Mouse (Mus musculus): ENCODE measurements around the gene Ring1. TPM values are rescaled to one million over a fixed set of nuclear protein-coding genes. Genes with fewer than 3 reads are reported as not detected.
"Not testable (repeated sequence)": the region's sequence is repeated elsewhere in the genome, so short reads cannot be mapped to it uniquely, and the experiment has no call there.

Ring1 gene
- polyA plus RNA-seq, 1 experiment from 2014 or later: 24.4 TPM

DNA sequence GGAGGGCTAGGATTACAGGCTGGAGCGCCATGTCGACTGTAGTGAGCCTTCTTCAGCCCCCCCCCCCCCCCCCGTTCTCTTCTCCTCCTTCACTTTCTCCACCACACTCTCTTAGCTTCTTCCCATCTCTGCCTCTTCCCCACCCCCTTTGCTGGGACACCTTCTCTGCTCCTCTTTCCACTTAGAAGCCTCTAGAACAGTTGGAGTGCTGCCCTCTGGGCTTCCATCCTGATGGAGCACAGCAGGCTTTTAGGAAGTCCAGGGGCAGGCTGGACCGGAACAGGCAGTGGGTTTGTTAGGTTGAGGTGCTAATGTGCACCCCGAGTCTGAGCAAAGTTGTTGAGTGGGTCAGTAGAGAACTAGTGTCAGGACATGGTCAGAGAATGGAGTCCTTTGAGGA lies 14.3 kb downstream of the Ring1 start:
- no peaks in the 10 kb centered on the region for H3K9me3 ChIP-seq (replicated peaks)
- ATAC-seq (ENCODE audit: low FRiP score): no peak
- 81% methylated on average over 3 of the region's 5 CpGs for WGBS

DNA sequence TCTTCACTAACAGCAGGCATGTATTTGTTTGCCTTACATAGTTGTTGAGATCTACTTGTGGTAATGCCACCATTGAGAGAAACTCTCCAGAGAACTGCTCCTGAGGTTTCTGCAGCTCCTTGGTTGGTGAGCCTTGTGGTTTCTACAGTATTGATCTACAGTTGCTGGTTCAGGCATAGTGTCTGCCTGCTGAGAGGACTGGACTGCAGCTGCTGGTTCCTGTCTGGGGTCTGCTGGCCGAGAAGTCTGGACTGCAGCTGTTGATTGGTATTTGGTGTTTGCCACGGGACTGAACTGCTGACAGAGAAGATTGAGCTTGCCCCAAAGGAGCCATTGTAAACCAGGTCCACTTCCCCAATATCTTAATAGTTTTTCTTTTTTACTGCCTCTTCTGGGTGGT lies 17.9 kb downstream of the Ring1 start:
- H3K27ac ChIP-seq (replicated peaks): no peak overlapping the region
- ATAC-seq (ENCODE audit: low FRiP score): no peak
- H3K9ac ChIP-seq (replicated peaks): no peak overlapping the region
- WGBS: 64% methylated on average over 2 of the region's 2 CpGs
- no peaks in the 10 kb centered on the region for H3K4me1 ChIP-seq
- H3K36me3 ChIP-seq: no peaks in the 10 kb centered on the region
- H3K4me3 ChIP-seq (replicated peaks): no peak overlapping the region
- H3K4me2 ChIP-seq: no peak overlapping the region
- H3K9me3 ChIP-seq (replicated peaks): no peaks in the 10 kb centered on the region
- H3K27me3 ChIP-seq (replicated peaks): peaks cover 8% of the 10 kb centered on the region; the same call in 1 of the 2 replicates

More for the DNA sequence above, 14.3 kb downstream of the Ring1 start:
- Histone ChIP-seq H3K4me1 (no peaks in the 10 kb centered on the region), H3K4me3 (replicated peaks) (no peak overlapping the region), H3K36me3 (0 out of 2 replicates have a peak, but pooled peaks cover 2% of the 10 kb centered on the region), H3K27me3 (replicated peaks) (no peaks in the 10 kb centered on the region), H3K9ac (replicated peaks) (no peak overlapping the region), H3K27ac (replicated peaks) (no peak overlapping the region), H3K4me2 (no peak overlapping the region)

DNA sequence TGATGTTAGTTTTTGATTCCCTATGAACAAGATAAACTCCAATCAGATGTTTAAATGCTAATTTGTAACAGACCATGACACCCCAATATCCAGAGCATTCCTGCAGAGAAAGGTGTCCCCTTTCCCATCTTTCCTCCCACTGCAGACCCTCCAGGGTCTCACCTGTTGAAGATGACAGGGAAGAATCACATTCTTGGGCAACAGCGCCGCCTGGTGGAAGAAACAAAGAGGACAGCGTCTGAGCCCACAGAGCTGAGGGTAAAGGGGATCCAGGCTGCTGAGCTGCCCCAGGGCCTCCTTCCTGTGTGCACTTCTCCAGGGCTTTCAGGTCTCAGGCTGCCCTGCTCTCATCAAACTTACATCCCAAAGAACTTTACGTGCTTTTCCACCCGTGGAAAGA lies 21.1 kb downstream of the Ring1 start:
- Histone ChIP-seq H3K4me1 (peaks cover 14% of the 10 kb centered on the region), H3K4me3 (replicated peaks) (no peak overlapping the region), H3K27me3 (replicated peaks) (peaks cover 31% of the 10 kb centered on the region), H3K36me3 (no peaks in the 10 kb centered on the region), H3K27ac (replicated peaks) (no peak overlapping the region), H3K9me3 (replicated peaks) (no peaks in the 10 kb centered on the region), H3K9ac (replicated peaks) (no peak overlapping the region), H3K4me2 (no peak overlapping the region)
- ATAC-seq (ENCODE audit: low FRiP score): no peak
- 3% methylated on average over 5 of the region's 5 CpGs for WGBS

DNA sequence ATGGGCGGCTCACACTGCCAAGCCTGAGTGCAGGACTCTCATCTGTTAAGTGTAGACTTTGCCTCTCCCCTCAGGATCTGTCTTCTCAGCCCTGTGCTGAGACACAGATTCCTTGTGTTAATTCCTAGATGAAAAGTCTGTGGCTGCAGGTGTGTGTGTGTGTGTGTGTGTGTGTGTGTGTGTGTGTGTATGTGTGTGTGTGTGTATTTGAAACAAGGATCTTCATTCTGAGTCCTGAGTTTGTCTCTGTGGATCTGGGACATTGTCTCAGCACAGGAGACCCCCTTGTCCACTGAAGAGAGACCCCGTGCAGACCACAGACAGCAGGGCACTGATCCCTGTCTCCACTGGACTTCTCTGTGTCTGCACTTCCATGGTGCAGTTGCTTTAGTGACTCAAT lies 23.7 kb downstream of the Ring1 start:
- H3K27ac ChIP-seq (replicated peaks); H3K9me3 ChIP-seq (replicated peaks); H3K9ac ChIP-seq (replicated peaks); H3K36me3 ChIP-seq; ATAC-seq (ENCODE audit: low FRiP score): not testable (repeated sequence)
- 59% methylated on average over 2 of the region's 2 CpGs for WGBS
- Histone ChIP-seq H3K4me2 (peak overlapping the region; percentile 97; the same call in 1 of the 2 replicates), H3K4me3 (replicated peaks) (peak overlapping the region; percentile 53; the same call in 1 of the 2 replicates), H3K27me3 (replicated peaks) (peaks cover 35% of the 10 kb centered on the region), H3K4me1 (peaks cover 14% of the 10 kb centered on the region)

GRCm38 (mm10) chr17:34000150-34000537 lies 24.3 kb downstream of the Ring1 start, which contains the start of gene H2-K1:
H2-K1 (minus strand) TSS chr17:34000347.
- ATAC-seq (ENCODE audit: low FRiP score): peak; percentile 84
- peaks cover 14% of the 10 kb centered on the region for H3K4me1 ChIP-seq
- H3K4me3 ChIP-seq (replicated peaks): peak within 1 kb of the TSS; percentile 53
- H3K27ac ChIP-seq (replicated peaks): no peak within 1 kb of the TSS
- under 1% methylated on average over 29 of the region's 30 CpGs for WGBS
- H3K9me3 ChIP-seq (replicated peaks): no peaks in the 10 kb centered on the region
- H3K4me2 ChIP-seq: peak within 1 kb of the TSS; percentile 97
- H3K9ac ChIP-seq (replicated peaks): peak within 1 kb of the TSS; percentile 47
- H3K27me3 ChIP-seq (replicated peaks): peaks cover 35% of the 10 kb centered on the region
- H3K36me3 ChIP-seq: no peaks in the 10 kb centered on the region

DNA sequence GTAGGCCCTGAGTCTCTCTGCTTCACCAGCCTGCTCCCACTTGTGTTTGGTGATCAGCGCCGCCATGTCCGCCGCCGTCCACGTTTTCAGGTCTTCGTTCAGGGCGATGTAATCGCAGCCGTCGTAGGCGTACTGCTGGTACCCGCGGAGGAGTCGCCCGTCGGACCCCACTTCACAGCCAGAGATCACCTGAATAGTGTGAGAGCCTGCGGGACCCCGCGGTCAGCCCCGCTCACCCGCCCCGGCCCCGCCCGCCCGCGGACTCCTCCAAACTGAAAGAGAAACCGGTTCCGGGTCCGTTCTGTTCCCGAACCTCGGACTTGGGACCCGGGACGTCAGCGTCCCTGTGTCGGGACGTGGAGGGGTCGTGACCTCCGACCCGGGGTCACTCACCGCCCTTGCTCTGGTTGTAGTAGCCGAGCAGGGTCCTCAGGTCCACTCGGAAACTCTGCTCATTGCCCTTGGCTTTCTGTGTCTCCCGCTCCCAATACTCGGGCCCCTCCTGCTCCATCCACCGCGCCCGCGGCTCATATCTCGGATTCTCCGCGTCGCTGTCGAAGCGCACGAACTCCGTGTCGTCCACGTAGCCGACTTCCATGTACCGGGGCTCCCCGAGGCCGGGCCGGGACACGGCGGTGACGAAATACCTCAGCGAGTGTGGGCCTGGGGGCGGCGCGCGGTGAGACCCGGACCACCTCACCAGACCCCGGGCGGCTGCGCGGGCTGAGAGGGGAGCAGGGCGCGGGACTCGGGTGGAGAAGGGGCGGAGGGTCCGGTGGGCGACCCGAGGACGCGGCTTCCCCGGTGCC lies 24.9 kb downstream of the Ring1 start:
- H3K4me3 ChIP-seq (replicated peaks): peak overlapping the region; percentile 53
- H3K4me2 ChIP-seq: peak overlapping the region; percentile 97
- peak; percentile 69; the same call in 1 of the 2 replicates for ATAC-seq (ENCODE audit: low FRiP score)
- H3K4me1 ChIP-seq: peaks cover 14% of the 10 kb centered on the region
- H3K9me3 ChIP-seq (replicated peaks): no peaks in the 10 kb centered on the region
- no peak overlapping the region for H3K27ac ChIP-seq (replicated peaks)
- WGBS: 2% methylated on average over 86 of the region's 87 CpGs
- no peaks in the 10 kb centered on the region for H3K36me3 ChIP-seq
- H3K9ac ChIP-seq (replicated peaks): peak overlapping the region; percentile 47
- H3K27me3 ChIP-seq (replicated peaks): peaks cover 35% of the 10 kb centered on the region

DNA sequence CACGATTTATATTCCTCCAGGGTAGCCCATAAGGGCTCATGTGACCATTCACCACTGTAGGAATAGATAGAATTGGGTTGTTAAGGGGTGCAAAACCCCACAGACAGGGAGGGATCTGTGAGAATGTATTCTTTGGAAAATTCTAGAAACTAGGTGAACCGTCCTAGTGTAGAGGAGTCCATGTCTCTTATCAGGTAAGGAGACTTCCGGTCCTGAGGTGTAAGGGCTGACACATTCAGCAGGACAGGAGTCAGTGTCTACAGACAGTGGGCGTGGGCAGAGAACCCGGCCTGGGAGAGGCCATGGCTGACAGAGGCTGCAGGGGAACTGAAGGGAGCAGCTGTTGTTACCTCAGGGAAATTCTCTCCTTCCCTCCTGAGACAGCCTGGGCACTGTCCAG lies 25.8 kb downstream of the Ring1 start:
- not testable (repeated sequence) for H3K4me3 ChIP-seq (replicated peaks); ATAC-seq (ENCODE audit: low FRiP score); H3K4me2 ChIP-seq; H3K36me3 ChIP-seq; H3K27ac ChIP-seq (replicated peaks); H3K9ac ChIP-seq (replicated peaks); H3K9me3 ChIP-seq (replicated peaks)
- H3K4me1 ChIP-seq: peaks cover 14% of the 10 kb centered on the region
- peaks cover 35% of the 10 kb centered on the region for H3K27me3 ChIP-seq (replicated peaks)
- 67% methylated on average over 5 of the region's 5 CpGs for WGBS

DNA sequence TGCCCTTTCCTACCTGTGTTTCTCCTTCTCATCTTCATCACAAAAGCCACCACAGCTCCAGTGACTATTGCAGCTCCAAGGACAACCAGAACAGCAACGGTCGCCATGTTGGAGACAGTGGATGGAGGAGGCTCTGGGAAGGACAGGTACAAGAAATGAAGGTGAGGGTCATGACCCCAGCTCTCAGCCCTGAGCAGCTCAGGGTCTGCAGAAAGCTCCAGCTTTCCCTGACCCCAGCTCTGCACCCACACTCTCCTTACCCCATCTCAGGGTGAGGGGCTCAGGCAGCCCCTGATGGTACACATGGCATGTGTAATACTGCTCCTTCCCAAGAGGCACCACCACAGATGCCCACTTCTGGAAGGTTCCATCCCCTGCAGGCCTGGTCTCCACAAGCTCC lies 27.5 kb downstream of the Ring1 start:
- H3K9ac ChIP-seq (replicated peaks); H3K9me3 ChIP-seq (replicated peaks); H3K4me3 ChIP-seq (replicated peaks); H3K27ac ChIP-seq (replicated peaks); ATAC-seq (ENCODE audit: low FRiP score); H3K4me2 ChIP-seq; H3K36me3 ChIP-seq: not testable (repeated sequence)
- H3K27me3 ChIP-seq (replicated peaks): peaks cover 32% of the 10 kb centered on the region
- WGBS: 83% methylated on average over 2 of the region's 2 CpGs
- H3K4me1 ChIP-seq: peaks cover 14% of the 10 kb centered on the region

- ATAC-seq (ENCODE audit: low FRiP score): no peak
- Histone ChIP-seq H3K36me3 (no peaks in the 10 kb centered on the region), H3K27ac (replicated peaks) (no peak overlapping the region), H3K4me3 (replicated peaks) (no peak overlapping the region), H3K4me2 (no peak overlapping the region), H3K4me1 (peaks cover 16% of the 10 kb centered on the region), H3K27me3 (replicated peaks) (peaks cover 20% of the 10 kb centered on the region), H3K9ac (replicated peaks) (no peak overlapping the region), H3K9me3 (replicated peaks) (no peaks in the 10 kb centered on the region)
- 66% methylated on average over 3 of the region's 3 CpGs for WGBS
These were observed 28.8 kb downstream of the Ring1 start for GRCm38 (mm10) chr17:33995651-33996050.

DNA sequence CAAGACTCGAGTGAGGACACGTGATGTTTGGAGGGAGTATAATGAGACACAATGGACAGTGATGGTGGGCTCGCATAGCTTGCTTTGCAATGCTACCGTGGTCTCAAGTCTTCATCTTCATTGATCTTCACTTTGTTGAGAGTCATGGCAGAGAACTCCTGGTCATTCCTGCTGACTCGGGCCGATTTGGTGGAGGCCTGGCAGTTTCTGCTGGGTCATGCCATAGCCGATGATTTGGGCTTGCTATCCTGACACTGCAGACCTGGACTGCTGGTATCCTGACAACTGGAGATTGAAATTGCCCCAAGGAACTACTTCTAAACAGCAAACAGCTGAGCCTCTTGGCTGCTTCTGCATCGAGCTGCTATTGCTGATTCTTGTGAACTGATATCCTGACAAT lies 29.5 kb downstream of the Ring1 start:
- Histone ChIP-seq H3K36me3 (no peaks in the 10 kb centered on the region), H3K9me3 (replicated peaks) (no peaks in the 10 kb centered on the region), H3K27ac (replicated peaks) (no peak overlapping the region), H3K4me2 (no peak overlapping the region), H3K4me1 (peaks cover 11% of the 10 kb centered on the region), H3K27me3 (replicated peaks) (peaks cover 13% of the 10 kb centered on the region), H3K4me3 (replicated peaks) (no peak overlapping the region), H3K9ac (replicated peaks) (no peak overlapping the region)
- WGBS: 91% methylated on average over 8 of the region's 8 CpGs
- no peak for ATAC-seq (ENCODE audit: low FRiP score)

DNA sequence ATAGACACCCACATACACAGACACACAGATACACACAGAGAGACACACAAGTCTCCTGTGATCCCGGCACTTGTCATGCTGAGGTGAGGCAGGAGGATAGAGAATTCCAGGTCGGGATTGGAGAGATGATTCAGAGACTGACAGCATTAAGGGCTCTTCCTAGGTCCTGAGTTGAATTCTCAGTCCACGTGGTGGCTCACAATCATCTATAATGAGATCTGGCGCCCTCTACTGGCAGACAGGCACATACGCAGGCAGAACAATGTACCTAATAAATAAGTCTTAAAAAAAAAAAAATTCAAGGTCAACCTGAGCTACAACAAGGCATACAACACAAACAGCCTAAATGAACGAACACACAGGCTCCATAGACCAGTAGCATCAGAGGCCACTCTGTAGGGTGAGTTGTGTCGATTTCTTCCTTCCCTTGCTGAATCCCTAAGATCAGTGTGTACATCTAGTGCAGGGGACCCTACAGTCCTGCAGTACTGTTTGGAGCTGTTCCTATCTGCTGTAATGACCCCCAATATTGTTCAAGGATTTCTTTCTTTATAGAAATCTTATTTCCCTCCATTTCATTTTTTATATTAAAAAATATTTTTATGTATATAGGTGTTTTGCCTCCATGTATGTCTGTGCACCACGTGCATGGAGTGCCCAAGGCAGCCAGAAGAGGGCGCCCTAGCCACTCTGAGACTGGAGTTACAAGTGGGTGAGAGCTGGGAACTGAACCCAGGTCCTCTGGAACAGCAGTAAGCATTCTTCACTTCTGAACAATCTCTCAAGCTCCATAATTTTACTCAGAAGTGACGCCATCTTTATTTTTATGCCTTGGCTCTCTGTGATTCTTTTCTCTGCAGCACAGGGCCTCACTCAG lies 32.5 kb downstream of the Ring1 start:
- WGBS: 38% methylated on average over 10 of the region's 10 CpGs
- Histone ChIP-seq H3K27me3 (replicated peaks) (0 out of 2 replicates have a peak, but pooled peaks cover 3% of the 10 kb centered on the region), H3K4me3 (replicated peaks) (no peak overlapping the region), H3K27ac (replicated peaks) (no peak overlapping the region), H3K9me3 (replicated peaks) (no peaks in the 10 kb centered on the region), H3K9ac (replicated peaks) (no peak overlapping the region), H3K4me1 (0 out of 2 replicates have a peak, but pooled peaks cover 2% of the 10 kb centered on the region), H3K4me2 (0 out of 2 replicates have a peak overlapping the region, but pooled peaks have one; percentile 23), H3K36me3 (no peaks in the 10 kb centered on the region)
- peak; percentile 59; the same call in 1 of the 2 replicates for ATAC-seq (ENCODE audit: low FRiP score)

Measured in neural tube, embryonic 15.5 days (tissue).